Mouse (Mus musculus) macrophage (primary cell): ENCODE data around the gene Tssk3. TPM values are rescaled to one million over a fixed set of nuclear protein-coding genes. Genes with fewer than 3 reads are reported as not detected.
"Not testable (repeated sequence)": the region's sequence is repeated elsewhere in the genome, so short reads cannot be mapped to it uniquely, and the experiment has no call there.

ENCODE experiments used
- H3K27ac ChIP-seq: fragments of 350-480 bp; formaldehyde crosslinking; 2 replicates; pipeline ENCODE4 v1.9.0; 2021
- H3K36me3 ChIP-seq: fragments of 350-480 bp; formaldehyde crosslinking; 2 replicates; pipeline ENCODE4 v1.9.0; 2021; ENCODE audit errors: inconsistent target
- H3K4me3 ChIP-seq: fragments of 350-480 bp; formaldehyde crosslinking; 2 replicates; pipeline ENCODE4 v1.9.0; 2021; ENCODE audit errors: inconsistent target
- H3K79me2 ChIP-seq: fragments of 350-480 bp; formaldehyde crosslinking; 2 replicates; pipeline ENCODE4 v1.9.0; 2021; ENCODE audit errors: inconsistent target
- WGBS: methylation state at CpG from one replicate; pipeline ENCODE4 v1.1.7; 2026; ENCODE audit warnings: inconsistent platforms; ENCODE audit not compliant: missing documents; 5-methylcytosine and 5-hydroxymethylcytosine counted together
- polyA plus RNA-seq: library from polyadenylated mRNA; stranded (reverse); fragments of 250-400 nt; gene quantifications from 3 replicates; pipeline ENCODE4 v1.2.4, GENCODE M21; 2018; ENCODE audit warnings: inconsistent platforms
- total RNA-seq, 78 experiments: library from RNA; depleted of rRNA; stranded (reverse); fragments of 250-400 nt; gene quantifications; 1 replicate in 9 of 78; 2 replicates in 24 of 78; 3 replicates in 43 of 78; 4 replicates in 2 of 78; pipeline ENCODE4 v1.2.4; 2018; ENCODE audit warnings: inconsistent platforms in 56 of 78

Gene Tssk3
- 1 to 10 TPM in 3 of 26 experiments, under 1 TPM in 3, not detected in 20; 0.59 to 4.2 (median 1.0) TPM for total RNA-seq (2018; cell fraction: chromatin; rRNA removed)
- total RNA-seq (2018; cell fraction: cytosol; rRNA removed): under 1 TPM in 6 of 26 experiments, not detected in 20; 0.09 to 0.17 (median 0.13) TPM
- 1 to 10 TPM in 1 of 26 experiments, under 1 TPM in 14, not detected in 11; 0.35 to 1.2 (median 0.56) TPM for total RNA-seq (2018; cell fraction: nucleus; rRNA removed)
- not detected in 3 replicates for polyA plus RNA-seq

DNA sequence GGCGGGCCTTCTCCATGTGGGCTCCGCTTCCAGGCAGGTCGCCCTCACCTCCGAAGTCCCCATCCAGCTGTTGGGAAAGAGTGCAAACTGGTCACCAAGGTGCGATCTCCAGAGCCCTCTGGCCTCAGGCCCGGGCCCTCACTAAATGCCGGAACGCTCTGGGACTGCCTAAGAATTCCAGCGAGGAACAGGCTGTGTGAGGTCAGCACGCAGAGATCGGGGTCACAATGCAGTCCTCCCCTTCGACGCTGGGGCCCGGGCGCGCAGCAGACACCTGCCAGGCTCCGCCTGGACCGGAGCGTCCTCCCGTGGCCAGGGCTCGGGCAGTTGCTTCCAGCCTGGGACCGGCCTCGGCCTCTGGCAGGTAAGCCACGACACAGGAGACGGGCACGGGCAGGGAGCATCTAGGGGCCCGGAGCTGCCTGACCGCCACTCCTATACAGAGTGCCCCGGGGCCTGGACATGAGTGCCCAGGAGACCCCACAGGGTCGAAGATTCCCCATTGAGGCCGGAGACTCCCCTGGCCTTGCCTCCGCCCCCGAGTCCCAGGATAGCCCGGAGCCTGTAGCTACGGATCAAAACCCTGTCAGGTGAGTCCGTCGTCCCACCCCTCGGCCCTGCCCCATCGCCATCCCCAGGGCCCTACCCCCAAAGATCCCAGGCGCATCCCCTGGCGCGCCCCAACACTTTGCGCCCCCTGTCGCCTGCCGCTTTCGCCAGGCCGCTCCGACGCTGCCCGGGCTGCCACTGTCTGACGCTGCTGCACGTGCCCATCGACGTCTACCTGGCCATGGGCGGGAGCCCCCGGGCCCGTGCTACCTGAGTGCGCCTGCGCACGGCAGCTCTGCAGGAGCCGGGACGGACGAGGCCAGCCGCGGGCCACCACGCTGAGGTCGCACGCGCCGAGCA lies at the start of gene Tssk3, which contains the start of gene Fam229a:
Gene Tssk3, minus strand, starts transcription at position 51 of the 909 bp plus-strand sequence.
Gene Fam229a, plus strand, starts transcription at position 219 of the 909 bp plus-strand sequence.
- 34% methylated on average over 65 of the region's 70 CpGs for WGBS
- H3K27ac ChIP-seq: no peak within 1 kb of the TSS
- H3K4me3 ChIP-seq: no peak within 1 kb of the TSS
- H3K79me2 ChIP-seq: no peaks in the 10 kb centered on the region
- peaks cover 33% of the 10 kb centered on the region for H3K36me3 ChIP-seq

DNA sequence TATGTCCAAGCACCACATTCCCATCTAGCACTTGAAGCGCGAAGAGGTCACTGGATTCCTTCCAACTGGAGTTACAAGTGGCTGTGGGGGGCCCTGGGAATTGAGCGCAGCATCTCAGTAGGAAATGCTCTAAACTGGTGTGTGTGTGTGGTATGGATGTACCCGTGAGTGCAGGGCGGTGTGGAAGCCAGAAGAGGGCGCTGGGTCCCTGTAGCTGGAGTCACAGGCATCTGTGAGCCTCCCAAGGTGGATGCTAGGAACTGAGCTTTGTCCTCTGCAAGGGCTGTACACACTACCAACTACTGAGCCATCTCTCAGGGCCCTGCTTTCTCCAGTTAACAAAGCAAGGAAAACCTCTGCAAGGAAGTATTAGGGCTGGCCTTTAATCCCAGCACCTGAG lies 49.2 kb upstream of the Tssk3 start:
- H3K79me2 ChIP-seq: peaks cover 73% of the 10 kb centered on the region
- H3K36me3 ChIP-seq: no peaks in the 10 kb centered on the region
- H3K27ac ChIP-seq: no peak overlapping the region
- no peak overlapping the region for H3K4me3 ChIP-seq
- 98% methylated on average over 5 of the region's 6 CpGs for WGBS

DNA sequence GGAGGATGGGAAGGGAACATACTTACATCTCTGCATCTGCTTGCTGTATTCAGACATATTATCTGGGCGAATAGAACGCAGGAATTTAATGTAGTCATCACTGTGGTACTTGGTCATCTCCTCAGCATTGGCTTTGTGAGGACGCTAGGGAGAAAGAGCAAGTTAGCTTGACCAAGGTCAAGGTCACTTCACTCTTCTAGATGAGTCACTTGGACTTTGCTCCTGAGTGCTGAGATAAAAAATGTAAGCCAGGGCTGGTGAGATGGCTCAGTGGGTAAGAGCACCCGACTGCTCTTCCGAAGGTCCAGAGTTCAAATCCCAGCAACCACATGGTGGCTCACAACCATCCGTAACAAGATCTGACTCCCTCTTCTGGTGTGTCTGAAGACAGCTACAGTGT lies 38.1 kb upstream of the Tssk3 start:
- peaks cover 45% of the 10 kb centered on the region for H3K36me3 ChIP-seq
- 92% methylated on average over 3 of the region's 6 CpGs for WGBS
- H3K79me2 ChIP-seq: not testable (repeated sequence)

DNA sequence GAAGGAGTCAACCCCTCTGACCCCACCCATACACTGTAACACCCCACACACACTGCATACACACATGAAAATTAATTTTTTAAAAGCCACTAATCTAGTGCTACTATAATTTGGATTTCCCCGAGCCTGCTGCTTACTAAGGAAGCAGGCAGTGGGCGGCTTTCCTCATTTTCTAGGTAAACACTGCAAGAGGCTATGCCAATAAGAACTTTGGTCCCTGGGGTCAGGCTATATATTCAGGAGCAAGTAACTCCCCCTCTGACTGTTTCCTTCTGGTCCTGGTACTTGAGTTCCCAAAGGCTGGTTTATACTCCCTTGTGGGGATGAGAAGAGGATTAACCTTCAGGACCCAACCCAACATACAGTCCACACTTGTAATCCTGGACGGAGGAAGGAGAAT lies 35.1 kb upstream of the Tssk3 start:
- Histone ChIP-seq H3K27ac (no peak overlapping the region), H3K79me2 (no peaks in the 10 kb centered on the region; the same call in 1 of the 2 replicates), H3K4me3 (no peak overlapping the region), H3K36me3 (peaks cover 60% of the 10 kb centered on the region)
- WGBS: 85% methylated on average over 3 of the region's 3 CpGs

More for the DNA sequence above, 38.1 kb upstream of the Tssk3 start:
- H3K27ac ChIP-seq, H3K4me3 ChIP-seq: not testable (repeated sequence)

DNA sequence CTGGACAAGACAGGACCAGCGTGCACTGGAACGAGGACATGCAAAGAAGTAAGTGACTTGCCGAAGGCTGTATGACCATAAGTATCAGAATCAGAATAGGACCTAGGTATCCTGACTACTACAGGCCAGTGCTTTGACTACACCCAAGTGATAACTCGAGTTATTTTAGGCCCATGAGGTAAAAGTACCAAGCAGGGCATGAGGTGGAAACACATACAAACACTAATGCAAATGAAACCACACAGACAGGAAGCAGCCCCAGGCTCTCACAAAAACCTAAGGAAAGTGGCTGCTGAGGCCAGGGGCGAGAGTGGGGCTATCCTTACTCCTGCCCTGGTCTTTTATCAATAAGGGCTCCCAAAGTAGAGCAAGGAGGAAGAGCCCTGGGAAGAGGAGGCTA lies 34.5 kb upstream of the Tssk3 start:
- Histone ChIP-seq H3K79me2 (no peaks in the 10 kb centered on the region; the same call in 1 of the 2 replicates), H3K27ac (no peak overlapping the region), H3K36me3 (peaks cover 64% of the 10 kb centered on the region), H3K4me3 (no peak overlapping the region)
- WGBS: 86% methylated on average over 5 of the region's 5 CpGs

DNA sequence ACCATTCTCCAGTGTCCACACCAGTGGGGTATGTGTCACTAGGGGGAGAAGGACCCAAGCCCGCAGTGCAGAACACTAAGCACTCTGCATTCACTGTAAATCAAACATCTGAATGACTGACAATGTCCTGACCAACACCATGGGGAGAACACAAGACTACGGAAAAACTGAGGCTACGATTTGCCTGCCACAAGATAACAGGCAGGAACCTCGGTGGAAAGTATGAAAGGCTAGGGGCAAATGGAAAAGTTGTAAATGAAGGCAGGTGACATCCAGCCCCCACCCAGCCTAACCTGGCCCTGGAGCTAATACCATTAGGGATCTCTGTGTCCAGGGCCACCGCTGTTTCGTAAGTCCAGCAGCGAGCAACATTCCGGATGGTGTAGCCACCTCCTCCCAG lies 27.7 kb upstream of the Tssk3 start:
- no peak overlapping the region for H3K27ac ChIP-seq
- 93% methylated on average over 8 of the region's 8 CpGs for WGBS
- peaks cover 51% of the 10 kb centered on the region for H3K36me3 ChIP-seq
- peaks cover 6% of the 10 kb centered on the region; the same call in 1 of the 2 replicates for H3K79me2 ChIP-seq
- no peak overlapping the region for H3K4me3 ChIP-seq

DNA sequence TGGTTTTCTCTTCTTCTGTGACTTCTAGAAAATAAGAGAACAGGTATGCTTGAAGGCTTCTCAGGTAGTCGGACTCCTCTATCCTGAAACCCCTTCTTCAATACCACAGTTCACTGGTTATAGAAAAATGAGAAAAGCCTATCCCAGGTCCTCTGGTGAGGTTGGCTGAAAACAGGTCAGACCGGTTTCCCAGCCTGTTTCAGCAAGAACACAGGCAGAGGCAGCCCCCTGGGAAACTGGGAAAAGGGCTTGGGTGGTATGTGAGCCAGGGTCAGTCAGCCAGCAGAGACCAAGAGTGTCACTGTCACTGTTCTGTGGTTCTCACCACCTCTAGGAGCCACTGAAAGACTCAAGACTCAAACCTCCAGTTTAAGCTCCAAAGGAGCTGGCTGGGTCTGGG lies 26.1 kb upstream of the Tssk3 start:
- peaks cover 6% of the 10 kb centered on the region; the same call in 1 of the 2 replicates for H3K79me2 ChIP-seq
- WGBS: 89% methylated on average over 2 of the region's 2 CpGs
- peaks cover 36% of the 10 kb centered on the region for H3K36me3 ChIP-seq
- H3K27ac ChIP-seq: no peak overlapping the region
- H3K4me3 ChIP-seq: no peak overlapping the region

DNA sequence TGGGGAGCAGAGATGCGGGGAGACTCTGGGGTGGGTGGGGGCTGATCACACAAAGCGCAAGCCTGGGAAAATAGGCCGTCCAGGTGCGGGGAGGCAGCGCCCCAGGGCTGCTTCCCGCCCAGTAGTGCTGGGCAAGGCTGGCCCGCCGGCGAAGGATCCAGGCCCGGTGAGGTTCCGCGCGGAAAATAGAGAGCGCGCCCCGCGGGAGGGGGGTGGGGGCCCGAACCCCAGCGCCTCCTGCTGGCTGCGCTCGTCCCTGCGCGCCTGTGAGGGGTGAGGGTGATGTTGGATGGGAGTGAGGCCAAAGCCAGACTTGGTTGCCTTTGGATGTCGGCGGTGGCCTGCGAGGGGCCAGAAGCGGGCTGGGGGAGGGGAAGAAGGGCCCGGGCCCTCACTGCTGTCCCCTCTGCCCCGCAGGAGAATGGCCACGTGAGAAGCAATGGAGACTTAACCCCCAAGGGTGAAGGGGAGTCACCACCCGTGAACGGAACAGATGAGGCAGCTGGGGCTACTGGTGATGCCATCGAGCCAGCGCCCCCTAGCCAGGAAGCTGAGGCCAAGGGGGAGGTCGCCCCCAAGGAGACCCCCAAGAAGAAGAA lies 23.6 kb upstream of the Tssk3 start:
- no peak overlapping the region; the same call in 1 of the 2 replicates for H3K4me3 ChIP-seq
- H3K79me2 ChIP-seq: peaks cover 6% of the 10 kb centered on the region; the same call in 1 of the 2 replicates
- H3K27ac ChIP-seq: no peak overlapping the region
- peaks cover 19% of the 10 kb centered on the region; the same call in 1 of the 2 replicates for H3K36me3 ChIP-seq
- 5% methylated on average over 32 of the region's 35 CpGs for whole genome bisulfite sequencing

DNA sequence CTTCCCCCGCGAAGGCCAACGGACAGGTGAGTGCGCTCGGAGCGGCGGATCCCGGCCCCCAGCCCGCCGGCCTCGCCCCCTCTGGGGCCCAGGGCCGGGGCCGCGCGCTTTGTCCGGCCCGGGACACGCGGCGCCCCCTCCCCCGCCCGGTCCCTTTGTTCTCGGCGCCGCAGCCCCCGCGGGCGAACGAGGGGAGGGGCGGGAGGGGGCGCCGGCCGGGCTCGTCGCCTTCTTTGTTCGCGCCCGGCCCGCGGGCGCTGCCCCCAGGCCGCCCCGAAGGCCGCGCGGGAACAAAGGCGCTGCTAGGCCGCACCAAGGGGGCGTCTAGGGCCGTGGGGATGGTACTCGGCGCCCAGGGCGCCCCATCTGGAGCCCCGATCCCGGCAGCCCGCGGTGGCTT lies 23.1 kb upstream of the Tssk3 start:
- Histone ChIP-seq H3K79me2 (peaks cover 6% of the 10 kb centered on the region; the same call in 1 of the 2 replicates), H3K4me3 (no peak overlapping the region; the same call in 1 of the 2 replicates), H3K27ac (no peak overlapping the region), H3K36me3 (peaks cover 18% of the 10 kb centered on the region; the same call in 1 of the 2 replicates)
- WGBS: 2% methylated on average over 38 of the region's 57 CpGs

DNA sequence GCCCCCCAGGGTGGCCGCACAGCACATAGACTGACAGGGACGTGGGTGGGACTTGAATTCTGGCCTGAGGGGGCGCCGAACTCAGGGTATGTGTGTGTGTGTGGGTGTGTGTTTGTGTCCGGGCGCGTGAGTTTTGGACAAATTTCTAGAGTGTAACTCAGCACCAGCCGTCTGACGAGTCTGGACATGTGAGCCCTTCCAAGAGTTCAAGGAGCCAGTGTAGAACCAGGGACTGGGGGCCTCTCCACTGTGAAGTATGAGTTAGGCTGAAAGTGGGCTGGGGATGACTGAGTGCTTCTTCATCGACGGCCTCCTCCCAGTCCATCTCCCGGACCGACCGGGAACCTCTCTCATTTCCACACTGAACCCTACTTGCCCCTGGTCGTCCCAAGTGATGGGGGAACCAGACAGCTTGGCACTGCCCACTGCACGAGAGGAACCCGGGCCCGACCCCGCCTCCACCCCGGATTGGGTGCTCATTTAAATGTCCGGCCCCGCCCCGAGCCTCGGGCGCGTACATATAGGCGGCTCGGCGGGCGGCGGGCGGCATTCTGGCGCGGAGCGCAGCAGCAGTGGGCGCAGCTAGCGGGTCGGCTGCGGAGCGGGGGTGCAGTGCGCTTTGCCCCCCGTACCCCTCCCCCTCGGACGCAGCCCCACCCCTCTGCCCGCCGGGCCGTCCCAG lies 22.4 kb upstream of the Tssk3 start, which contains the start of gene Marcksl1:
Gene Marcksl1, plus strand, starts transcription at position 496 of the 682 bp plus-strand sequence.
- 17% methylated on average over 40 of the region's 47 CpGs for WGBS
- H3K27ac ChIP-seq: no peak within 1 kb of the TSS

DNA sequence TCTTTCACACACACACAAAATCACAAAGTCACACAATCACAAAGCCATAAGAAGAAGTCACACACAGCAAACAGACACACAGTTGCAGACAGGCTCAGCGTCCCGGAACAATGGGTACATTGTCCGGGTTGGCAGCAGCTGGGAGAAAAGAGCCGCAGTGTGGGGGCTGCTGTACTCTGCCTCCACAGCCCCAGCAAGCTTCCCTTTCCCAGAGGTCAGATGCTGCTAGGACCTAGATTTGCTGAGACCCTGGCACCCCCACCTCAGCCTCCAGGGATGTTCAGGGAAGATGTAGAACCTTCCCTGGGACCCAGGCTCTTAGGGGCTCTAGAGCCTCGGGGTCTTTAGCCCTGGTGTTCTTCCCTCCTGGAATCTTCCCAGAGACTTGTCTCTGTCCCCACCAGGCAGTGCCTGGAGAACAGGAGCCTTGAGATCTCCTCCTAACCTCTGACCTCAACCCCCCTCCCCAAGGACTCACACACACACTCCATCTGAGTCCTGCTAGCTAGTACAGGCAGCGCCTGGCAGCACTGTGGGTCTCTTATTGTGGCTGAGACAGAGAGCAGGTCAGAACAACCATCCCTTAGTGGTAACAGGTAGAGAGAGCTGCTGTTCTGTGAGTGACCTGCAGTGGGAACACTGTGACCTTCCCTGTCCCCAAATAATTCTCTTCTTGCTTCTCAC lies 20.7 kb upstream of the Tssk3 start:
- Histone ChIP-seq H3K79me2 (peaks cover 6% of the 10 kb centered on the region; the same call in 1 of the 2 replicates), H3K4me3 (no peak overlapping the region), H3K36me3 (0 out of 2 replicates have a peak, but pooled peaks cover 2% of the 10 kb centered on the region), H3K27ac (no peak overlapping the region)
- WGBS: 95% methylated on average over 6 of the region's 6 CpGs

More for the DNA sequence above, 22.4 kb upstream of the Tssk3 start, which contains the start of gene Marcksl1:
- H3K36me3 ChIP-seq: peaks cover 11% of the 10 kb centered on the region; the same call in 1 of the 2 replicates
- peaks cover 6% of the 10 kb centered on the region; the same call in 1 of the 2 replicates for H3K79me2 ChIP-seq
- H3K4me3 ChIP-seq: no peak within 1 kb of the TSS; the same call in 1 of the 2 replicates

DNA sequence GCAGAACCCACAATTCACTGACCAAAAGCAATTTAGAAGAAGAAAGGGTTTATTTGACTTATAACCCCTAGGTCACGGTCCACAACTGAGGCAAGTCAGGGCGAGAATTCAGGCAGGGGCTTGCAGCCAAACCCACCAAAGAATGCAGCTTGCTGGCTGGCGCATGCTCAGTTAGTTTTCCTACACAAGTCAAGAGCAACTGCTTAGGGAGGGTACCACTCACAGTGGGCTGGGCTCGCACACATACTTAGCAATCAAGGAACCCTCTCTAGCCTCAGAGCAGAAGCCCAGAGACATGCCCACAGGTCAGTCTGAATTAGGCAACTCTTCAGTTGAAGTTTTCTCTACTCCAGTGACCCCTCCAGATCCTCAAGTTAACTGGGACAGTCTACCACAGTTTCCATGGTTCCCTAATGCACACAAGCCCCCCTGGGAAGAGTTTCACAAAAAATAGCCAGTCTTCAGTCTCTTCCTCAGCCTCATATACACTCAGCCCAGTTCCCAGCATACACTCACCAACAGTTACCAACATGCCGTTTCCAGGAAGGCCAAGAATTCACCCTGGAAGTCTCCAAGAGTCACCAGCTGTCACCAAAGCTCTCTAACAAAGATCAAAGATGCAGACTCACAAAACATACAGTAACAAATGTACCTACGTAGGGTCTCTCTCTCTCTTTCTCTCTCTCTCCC lies 20.0 kb upstream of the Tssk3 start:
- H3K79me2 ChIP-seq: peaks cover 6% of the 10 kb centered on the region; the same call in 1 of the 2 replicates
- 89% methylated on average over 6 of the region's 6 CpGs for WGBS
- H3K36me3 ChIP-seq: no peaks in the 10 kb centered on the region
- no peak overlapping the region for H3K4me3 ChIP-seq
- H3K27ac ChIP-seq: no peak overlapping the region

DNA sequence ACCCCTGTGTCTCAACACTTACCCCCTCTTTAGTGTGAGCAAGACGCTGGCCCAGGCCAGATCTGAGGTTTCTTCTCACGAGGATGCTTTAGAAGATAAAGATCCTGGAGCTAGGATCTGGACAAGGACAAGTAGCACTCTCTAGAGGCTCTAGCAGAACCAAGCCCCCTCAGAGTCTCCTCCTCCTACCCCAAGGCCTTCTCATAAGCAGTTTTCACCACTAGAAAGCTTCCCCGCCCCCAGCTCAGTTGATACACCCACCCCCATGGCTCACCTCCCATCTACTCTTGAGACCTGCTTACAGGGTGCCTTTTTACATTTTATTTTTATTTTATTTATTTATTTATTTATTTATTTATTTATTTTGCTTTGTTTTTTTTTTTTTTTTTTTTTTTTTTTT lies 18.8 kb upstream of the Tssk3 start:
- Histone ChIP-seq H3K4me3 (no peak overlapping the region), H3K79me2 (peaks cover 1% of the 10 kb centered on the region; the same call in 1 of the 2 replicates), H3K27ac (no peak overlapping the region), H3K36me3 (no peaks in the 10 kb centered on the region)
- 93% methylated on average over 3 of the region's 3 CpGs for WGBS
